Mouse (Mus musculus) MEL (cell line): Measurements from ENCODE around the gene Cdk2ap1. TPM values are rescaled to one million over a fixed set of nuclear protein-coding genes. Genes with fewer than 3 reads are reported as not detected.
"Not testable (repeated sequence)": the region's sequence is repeated elsewhere in the genome, so short reads cannot be mapped to it uniquely, and the experiment has no call there.

Experiments
- DNase-seq: peaks from one replicate; pipeline ENCODE4 v3.0.0; 2011; ENCODE audit warnings: low read depth, low spot score
- H3K27ac ChIP-seq: 2 replicates; pipeline ENCODE4 v1.5.1; 2012; ENCODE audit warnings: low read depth, mild to moderate bottlenecking, control low read depth, low read length, moderate library complexity; ENCODE audit not compliant: control insufficient read depth
- H3K27me3 ChIP-seq, 2 experiments: fragments of 150-350 bp in 1 of 2; sonication (generic) in 1 of 2; 2 replicates each; pipeline ENCODE4 v1.6.1; 2012; ENCODE audit warnings: low read length in 2 of 2, mild to moderate bottlenecking in 2 of 2, improper control_type of control experiment in 1 of 2, moderate library complexity in 1 of 2; ENCODE audit not compliant: insufficient read depth in 2 of 2, control insufficient read depth in 1 of 2
- H3K36me3 ChIP-seq, 2 experiments: 2 replicates each; pipeline ENCODE4 v1.6.1; 2012 to 2014; ENCODE audit warnings: low read length in 2 of 2, improper control_type of control experiment in 1 of 2, inconsistent platforms in 1 of 2, mild to moderate bottlenecking in 1 of 2; ENCODE audit not compliant: insufficient read depth in 2 of 2, control insufficient read depth in 1 of 2
- H3K4me1 ChIP-seq, 2 experiments: fragments of 150-350 bp in 1 of 2; sonication (generic) in 1 of 2; 2 replicates each; pipeline ENCODE4 v1.6.1; 2012; ENCODE audit warnings: low read length in 2 of 2, improper control_type of control experiment in 1 of 2, mild to moderate bottlenecking in 1 of 2; ENCODE audit not compliant: insufficient read depth in 2 of 2, control insufficient read depth in 1 of 2
- H3K4me3 ChIP-seq, 2 experiments: fragments of 150-350 bp in 1 of 2; sonication (generic) in 1 of 2; 2 replicates each; pipeline ENCODE4 v1.5.1; 2012; ENCODE audit warnings: low read depth in 2 of 2, low read length in 2 of 2, mild to moderate bottlenecking in 2 of 2, moderate library complexity in 2 of 2, control low read depth in 1 of 2, improper control_type of control experiment in 1 of 2; ENCODE audit not compliant: control insufficient read depth in 1 of 2, insufficient read depth in 1 of 2
- H3K79me2 ChIP-seq: 2 replicates; pipeline ENCODE4 v1.6.1; 2012; ENCODE audit warnings: mild to moderate bottlenecking, low read length, moderate library complexity; ENCODE audit not compliant: control insufficient read depth, poor library complexity, insufficient read depth
- H3K9ac ChIP-seq: 2 replicates; pipeline ENCODE4 v1.6.1; 2012; ENCODE audit warnings: low read depth, mild to moderate bottlenecking, control low read depth, low read length, moderate library complexity; ENCODE audit not compliant: control insufficient read depth, poor library complexity, severe bottlenecking
- H3K9me3 ChIP-seq: fragments of 150-350 bp; sonication (generic); replicated peaks from 2 replicates; pipeline ENCODE4 v1.6.1; 2012; ENCODE audit warnings: mild to moderate bottlenecking, low read length, improper control_type of control experiment, moderate library complexity; ENCODE audit not compliant: insufficient read depth
- BHLHE40 ChIP-seq: IDR thresholded peaks from 2 replicates; pipeline ENCODE4 v1.6.1; 2012; ENCODE audit warnings: low read depth, mild to moderate bottlenecking, inconsistent platforms, low read length, improper control_type of control experiment, borderline replicate concordance
- CHD1 ChIP-seq: IDR thresholded peaks from 2 replicates; pipeline ENCODE4 v1.6.1; 2012; ENCODE audit warnings: low read depth, mild to moderate bottlenecking, inconsistent platforms, low read length, improper control_type of control experiment
- CHD2 ChIP-seq: IDR thresholded peaks from 2 replicates; pipeline ENCODE4 v1.6.1; 2011; ENCODE audit warnings: low read length, improper control_type of control experiment
- CTCF ChIP-seq, 3 experiments: IDR thresholded peaks in 2 of 3; conservative IDR thresholded peaks in 1 of 3; 2 replicates each; pipeline ENCODE4 v1.5.1; 2011 to 2012; ENCODE audit warnings: low read length in 3 of 3, low read depth in 2 of 3, mild to moderate bottlenecking in 2 of 3, improper control_type of control experiment in 1 of 3, inconsistent platforms in 1 of 3, mixed read lengths in 1 of 3, moderate library complexity in 1 of 3; ENCODE audit not compliant: control insufficient read depth in 1 of 3, insufficient read depth in 1 of 3, poor library complexity in 1 of 3, severe bottlenecking in 1 of 3
- E2F4 ChIP-seq: IDR thresholded peaks from 2 replicates; pipeline ENCODE4 v1.6.1; 2011; ENCODE audit warnings: low read depth, low read length, improper control_type of control experiment, borderline replicate concordance
- ELF1 ChIP-seq: IDR thresholded peaks from 2 replicates; pipeline ENCODE4 v1.6.1; 2014; ENCODE audit warnings: low read depth, mild to moderate bottlenecking, inconsistent platforms, low read length, improper control_type of control experiment, moderate library complexity
- GABPA ChIP-seq: IDR thresholded peaks from 2 replicates; pipeline ENCODE4 v1.6.1; 2012; ENCODE audit warnings: low read depth, mild to moderate bottlenecking, inconsistent platforms, low read length, improper control_type of control experiment, moderate library complexity
- KAT2A ChIP-seq: conservative IDR thresholded peaks from 2 replicates; pipeline ENCODE4 v1.6.1; 2012; ENCODE audit warnings: low read depth, low read length, improper control_type of control experiment, inconsistent platforms
- MAFK ChIP-seq: IDR thresholded peaks from 2 replicates; pipeline ENCODE4 v1.6.1; 2011; ENCODE audit warnings: low read depth, mild to moderate bottlenecking, low read length, improper control_type of control experiment, borderline replicate concordance
- MXI1 ChIP-seq: IDR thresholded peaks from 2 replicates; pipeline ENCODE4 v1.6.1; 2011; ENCODE audit warnings: mild to moderate bottlenecking, low read depth, low read length, improper control_type of control experiment
- NRF1 ChIP-seq: IDR thresholded peaks from 2 replicates; pipeline ENCODE4 v1.6.1; 2014; ENCODE audit warnings: low read depth, mild to moderate bottlenecking, inconsistent platforms, low read length, improper control_type of control experiment, moderate library complexity; ENCODE audit not compliant: poor library complexity, insufficient read depth, severe bottlenecking
- RCOR1 ChIP-seq: IDR thresholded peaks from 2 replicates; pipeline ENCODE4 v1.6.1; 2012; ENCODE audit warnings: low read depth, mild to moderate bottlenecking, inconsistent platforms, low read length, improper control_type of control experiment
- TAL1 ChIP-seq: IDR thresholded peaks from 2 replicates; pipeline ENCODE4 v1.6.1; 2012; ENCODE audit warnings: mild to moderate bottlenecking, inconsistent platforms, low read length, moderate library complexity, mixed read lengths
- USF1 ChIP-seq: IDR thresholded peaks from 2 replicates; pipeline ENCODE4 v1.6.1; 2014; ENCODE audit warnings: low read depth, mild to moderate bottlenecking, inconsistent platforms, low read length, improper control_type of control experiment, moderate library complexity
- USF2 ChIP-seq, 2 experiments: IDR thresholded peaks; 2 replicates each; pipeline ENCODE4 v1.6.1; 2011 to 2012; ENCODE audit warnings: improper control_type of control experiment in 2 of 2, low read length in 2 of 2, borderline replicate concordance in 1 of 2, inconsistent platforms in 1 of 2, low read depth in 1 of 2, mild to moderate bottlenecking in 1 of 2; ENCODE audit not compliant: insufficient read depth in 1 of 2
- ZMIZ1 ChIP-seq: IDR thresholded peaks from 2 replicates; pipeline ENCODE4 v1.6.1; 2012; ENCODE audit warnings: low read depth, mild to moderate bottlenecking, inconsistent platforms, low read length, improper control_type of control experiment, moderate library complexity
- ZNF384 ChIP-seq: IDR thresholded peaks from 2 replicates; pipeline ENCODE4 v1.6.1; 2012; ENCODE audit warnings: low read depth, mild to moderate bottlenecking, inconsistent platforms, low read length, improper control_type of control experiment
- polyA plus RNA-seq, 2 experiments: library from polyadenylated mRNA; stranded (reverse) in 1 of 2; unstranded in 1 of 2; fragments of >175 nt in 1 of 2; fragments of >200 nt in 1 of 2; gene quantifications; 2 replicates each; pipeline versions ENCODE4 v1.2.1 to v1.2.4; 2012; ENCODE audit warnings: low replicate concordance in 2 of 2, low read depth in 1 of 2; ENCODE audit not compliant: insufficient read length in 2 of 2, insufficient read depth in 1 of 2, missing spikeins in 1 of 2
- total RNA-seq: library from RNA; depleted of rRNA; stranded (reverse); fragments of 300-350 nt; gene quantifications from 2 replicates; pipeline ENCODE4 v1.2.3, GENCODE M21; 2012

The Cdk2ap1 gene
- total and polyA plus RNA-seq, 3 experiments = 110 to 430 TPM; not detected in 1

GRCm38 (mm10) chr5:124341753-124342339 is 21.0 kb downstream of the Cdk2ap1 start:
- not testable (repeated sequence) for DNase-seq, H3K79me2 ChIP-seq, H3K9me3 ChIP-seq, H3K27me3 ChIP-seq, H3K4me1 ChIP-seq, H3K4me3 ChIP-seq, H3K9ac ChIP-seq, H3K36me3 ChIP-seq, H3K27ac ChIP-seq
- TF ChIP-seq CTCF (IDR thresholded peaks at IDR 0.05 in 2 of 3, conservative IDR thresholded peaks at IDR 0.05 in 1 of 3; ENCODE audit: control insufficient read depth in 1 of 3, insufficient read depth in 1 of 3, low read depth in 2 of 3, low read length in 3 of 3, poor library complexity in 1 of 3, severe bottlenecking in 1 of 3) = peak in 1 of 3 experiments; percentile 21; a peak in 2 of 6 replicates

GRCm38 (mm10) chr5:124338791-124339190 is 24.1 kb downstream of the Cdk2ap1 start:
- no peaks in the 10 kb centered on the region for H3K36me3 ChIP-seq
- no peaks in the 10 kb centered on the region for H3K27me3 ChIP-seq
- no peaks in the 10 kb centered on the region for H3K4me1 ChIP-seq
- no peaks in the 10 kb centered on the region for H3K79me2 ChIP-seq
- H3K4me3 ChIP-seq = no peak overlapping the region
- no peaks in the 10 kb centered on the region for H3K9me3 ChIP-seq
- no peak for DNase-seq
- no peak for TF ChIP-seq ELF1
- H3K9ac ChIP-seq = no peak overlapping the region
- no peak overlapping the region for H3K27ac ChIP-seq

GRCm38 (mm10) chr5:124337909-124338308 is 25.0 kb downstream of the Cdk2ap1 start:
- Histone ChIP-seq H3K36me3 (no peaks in the 10 kb centered on the region), H3K9ac (no peak overlapping the region), H3K27ac (no peak overlapping the region), H3K4me3 (no peak overlapping the region), H3K9me3 (no peaks in the 10 kb centered on the region)
- DNase-seq = no peak
- no peak for TF ChIP-seq USF1
- TF ChIP-seq KAT2A = no peak
- TF ChIP-seq CTCF (IDR thresholded peaks at IDR 0.05 in 2 of 3, conservative IDR thresholded peaks at IDR 0.05 in 1 of 3; ENCODE audit: control insufficient read depth in 1 of 3, insufficient read depth in 1 of 3, low read depth in 2 of 3, low read length in 3 of 3, poor library complexity in 1 of 3, severe bottlenecking in 1 of 3) = no peak
- TF ChIP-seq E2F4 = no peak
- TF ChIP-seq BHLHE40 = no peak
- TF ChIP-seq, all 39 proteins: peak for 0
- Histone ChIP-seq H3K27me3 (no peaks in the 10 kb centered on the region), H3K79me2 (no peaks in the 10 kb centered on the region), H3K4me1 (no peaks in the 10 kb centered on the region)

- no peak for TF ChIP-seq USF1
- no peak for TF ChIP-seq KAT2A
- no peak for TF ChIP-seq USF2 (IDR thresholded peaks at IDR 0.05; ENCODE audit: borderline replicate concordance in 1 of 2, insufficient read depth in 1 of 2, low read depth in 1 of 2, low read length in 2 of 2)
- TF ChIP-seq CTCF (IDR thresholded peaks at IDR 0.05 in 2 of 3, conservative IDR thresholded peaks at IDR 0.05 in 1 of 3; ENCODE audit: control insufficient read depth in 1 of 3, insufficient read depth in 1 of 3, low read depth in 2 of 3, low read length in 3 of 3, poor library complexity in 1 of 3, severe bottlenecking in 1 of 3) = no peak
- no peak for TF ChIP-seq BHLHE40
- no peak for TF ChIP-seq TAL1
- no peak for TF ChIP-seq ELF1
- TF ChIP-seq ZMIZ1 = no peak
- TF ChIP-seq GABPA = no peak
- no peak for TF ChIP-seq MXI1
- no peak for TF ChIP-seq MAFK
- no peak for TF ChIP-seq E2F4
- TF ChIP-seq CHD1 = no peak
- TF ChIP-seq CHD2 = no peak
- no peak for TF ChIP-seq ZNF384
- no peak for TF ChIP-seq RCOR1
- no peak for TF ChIP-seq NRF1
- H3K4me3 ChIP-seq = no peak overlapping the region
These were observed 25.8 kb downstream of the Cdk2ap1 start for GRCm38 (mm10) chr5:124337103-124337502.

More at GRCm38 (mm10) chr5:124337103-124337502, 25.8 kb downstream of the Cdk2ap1 start:
- H3K79me2 ChIP-seq = no peaks in the 10 kb centered on the region
- no peaks in the 10 kb centered on the region for H3K4me1 ChIP-seq
- DNase-seq = no peak
- no peaks in the 10 kb centered on the region for H3K36me3 ChIP-seq
- no peak overlapping the region for H3K27ac ChIP-seq
- no peaks in the 10 kb centered on the region for H3K9me3 ChIP-seq
- H3K9ac ChIP-seq = no peak overlapping the region
- no peaks in the 10 kb centered on the region for H3K27me3 ChIP-seq
